Mouse (Mus musculus) testis, postnatal 14 days (tissue): Measurements from ENCODE around the gene Lyrm4.
"Not testable (repeated sequence)": the region's sequence is repeated elsewhere in the genome, so short reads cannot be mapped to it uniquely, and the experiment has no call there.

Experiments
- DNase-seq: peaks from one replicate; pipeline ENCODE4 v3.0.0; 2021; ENCODE audit warnings: low spot score

The Lyrm4 gene

GRCm38 (mm10) chr13:35994067-35994466 is 123.3 kb downstream of the Lyrm4 start:
- DNase-seq, result peak; percentile 36

GRCm38 (mm10) chr13:35991185-35991584 is 126.1 kb downstream of the Lyrm4 start:
- not testable (repeated sequence) for DNase-seq

GRCm38 (mm10) chr13:35989329-35989728 is 128.0 kb downstream of the Lyrm4 start:
- no peak for DNase-seq

GRCm38 (mm10) chr13:35982985-35983384 is 134.3 kb downstream of the Lyrm4 start:
- DNase-seq, result no peak

GRCm38 (mm10) chr13:35980471-35980870 is 136.9 kb downstream of the Lyrm4 start:
- DNase-seq, result no peak

- no peak for DNase-seq
Observed at GRCm38 (mm10) chr13:35976912-35977311, 140.4 kb downstream of the Lyrm4 start.

GRCm38 (mm10) chr13:35969829-35970228 is 147.5 kb downstream of the Lyrm4 start:
- no peak for DNase-seq

- no peak for DNase-seq
Observed at GRCm38 (mm10) chr13:35969431-35969721, 147.9 kb downstream of the Lyrm4 start.

- DNase-seq, result no peak
Observed at GRCm38 (mm10) chr13:35968719-35969430, 148.5 kb downstream of the Lyrm4 start.

- no peak for DNase-seq
Observed at GRCm38 (mm10) chr13:35968131-35968718, 149.1 kb downstream of the Lyrm4 start.

- no peak for DNase-seq
Observed at GRCm38 (mm10) chr13:35967690-35968089, 149.6 kb downstream of the Lyrm4 start.

- DNase-seq, result no peak
Observed at GRCm38 (mm10) chr13:35963583-35963982, 153.7 kb downstream of the Lyrm4 start.

GRCm38 (mm10) chr13:35959391-35960067 is 157.8 kb downstream of the Lyrm4 start:
- no peak for DNase-seq

GRCm38 (mm10) chr13:35958539-35958938 is 158.8 kb downstream of the Lyrm4 start, which contains the start of gene Ppp1r3g:
Gene Ppp1r3g (plus strand): TSS chr13:35958839.
- no peak for DNase-seq

GRCm38 (mm10) chr13:35949814-35950455 is 167.4 kb downstream of the Lyrm4 start:
- DNase-seq, result no peak

GRCm38 (mm10) chr13:35947354-35948000 is 169.8 kb downstream of the Lyrm4 start:
- DNase-seq, result peak; percentile 68

- no peak for DNase-seq
Observed at GRCm38 (mm10) chr13:35946659-35947353, 170.5 kb downstream of the Lyrm4 start.

- no peak for DNase-seq
Observed at GRCm38 (mm10) chr13:35940934-35941333, 176.4 kb downstream of the Lyrm4 start.

GRCm38 (mm10) chr13:35939871-35940665 is 177.3 kb downstream of the Lyrm4 start:
- no peak for DNase-seq

- DNase-seq, result no peak
Observed at GRCm38 (mm10) chr13:35937991-35938390, 179.3 kb downstream of the Lyrm4 start.
